Mouse (Mus musculus) retina, embryonic 14.5 days (tissue): ENCODE results near the gene Rbm15.
A peak's percentile ranks its signal among the peaks of the same experiment; 100 is the strongest.

Source experiments
- DNase-seq: peaks from one replicate; pipeline ENCODE4 v3.0.0-alpha.2; 2015; ENCODE audit warnings: low spot score

Gene Rbm15

GRCm38 (mm10) chr3:107333381-107334201 is at the start of gene Rbm15:
Gene Rbm15, minus strand, starts transcription at chr3:107333673.
- DNase-seq = peak; percentile 99

DNA sequence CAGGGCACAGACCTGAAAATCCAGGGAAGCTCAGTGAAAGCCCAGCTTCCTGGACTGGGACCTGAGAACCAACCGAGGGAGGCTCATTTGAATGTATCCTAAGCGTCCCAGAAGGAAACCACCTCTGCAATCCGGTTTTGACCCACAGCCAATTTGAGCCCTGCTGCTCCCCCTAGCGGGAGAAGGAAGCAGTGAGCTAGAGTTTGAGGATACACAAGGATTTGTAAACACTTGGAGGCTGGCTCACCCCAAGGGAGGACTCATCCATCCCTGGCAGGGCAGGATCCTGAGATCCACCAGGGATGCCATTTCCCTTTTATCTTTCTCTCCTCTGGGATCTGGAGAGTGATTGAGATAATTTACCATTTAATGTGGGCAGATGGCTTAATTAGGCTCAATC is 45.9 kb upstream of the Rbm15 start:
- peak; percentile 76 for DNase-seq

- DNase-seq = no peak
Measured at GRCm38 (mm10) chr3:107378626-107379025, 45.2 kb upstream of the Rbm15 start.

DNA sequence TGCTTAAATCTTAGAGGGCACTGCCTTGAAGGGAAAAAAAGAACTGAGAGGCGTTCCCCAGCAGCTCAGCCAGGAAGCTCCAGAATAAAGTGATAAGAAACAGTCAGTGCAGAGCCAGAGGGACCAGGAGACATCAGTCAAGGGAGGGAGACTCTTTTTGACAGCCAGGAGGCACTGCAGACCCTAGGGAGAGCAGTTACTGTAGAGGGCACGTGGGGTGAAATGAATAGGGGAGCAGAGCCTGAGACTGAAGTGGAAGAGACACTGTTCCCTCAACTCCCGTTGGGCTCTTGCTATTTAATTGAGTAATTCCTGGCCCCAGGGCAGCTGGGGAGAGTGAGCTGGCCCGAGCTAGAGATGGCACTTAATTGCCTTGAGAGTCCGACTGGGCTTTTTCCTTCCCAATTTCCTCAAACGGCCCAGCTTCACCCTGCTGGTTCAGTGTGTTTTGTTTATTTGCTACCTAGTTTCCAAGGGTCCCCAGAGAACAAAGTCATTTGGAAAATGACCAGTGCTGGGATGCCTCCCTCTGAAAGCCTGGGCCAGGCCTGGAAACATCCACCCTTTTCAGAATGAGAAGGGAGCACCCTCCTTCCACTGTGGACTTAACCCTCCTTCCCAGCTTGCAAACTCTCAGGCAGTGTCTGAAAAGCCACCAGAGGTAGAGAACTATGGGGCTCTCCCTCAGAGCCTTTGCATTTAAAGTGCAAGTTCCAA is 41.6 kb upstream of the Rbm15 start:
- DNase-seq = peak; percentile 34

- no peak for DNase-seq
Measured at GRCm38 (mm10) chr3:107369156-107369555, 35.7 kb upstream of the Rbm15 start.

GRCm38 (mm10) chr3:107367938-107368599 is 34.6 kb upstream of the Rbm15 start:
- DNase-seq = no peak

DNA sequence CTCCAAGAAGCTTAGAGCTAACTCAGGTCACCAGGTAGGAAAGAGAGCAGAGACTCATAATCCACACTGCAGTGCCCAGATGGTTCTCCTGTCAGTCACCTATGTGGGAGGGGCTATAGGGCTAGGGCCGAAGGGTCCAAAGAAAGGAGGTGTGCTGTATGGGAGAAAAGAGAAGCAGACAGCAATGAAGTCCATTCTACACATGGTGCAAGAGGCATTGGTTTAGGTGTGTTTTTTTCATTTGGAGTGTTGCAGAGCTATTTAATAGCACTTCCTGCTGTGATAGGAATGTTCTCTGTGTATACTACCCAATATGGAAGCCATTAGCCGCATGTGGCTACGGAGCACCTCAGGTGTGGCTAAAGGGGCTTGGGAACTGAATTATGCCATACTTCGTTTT is 31.9 kb upstream of the Rbm15 start:
- DNase-seq = no peak

- no peak for DNase-seq
Measured at GRCm38 (mm10) chr3:107363391-107363790, 29.9 kb upstream of the Rbm15 start.

DNA sequence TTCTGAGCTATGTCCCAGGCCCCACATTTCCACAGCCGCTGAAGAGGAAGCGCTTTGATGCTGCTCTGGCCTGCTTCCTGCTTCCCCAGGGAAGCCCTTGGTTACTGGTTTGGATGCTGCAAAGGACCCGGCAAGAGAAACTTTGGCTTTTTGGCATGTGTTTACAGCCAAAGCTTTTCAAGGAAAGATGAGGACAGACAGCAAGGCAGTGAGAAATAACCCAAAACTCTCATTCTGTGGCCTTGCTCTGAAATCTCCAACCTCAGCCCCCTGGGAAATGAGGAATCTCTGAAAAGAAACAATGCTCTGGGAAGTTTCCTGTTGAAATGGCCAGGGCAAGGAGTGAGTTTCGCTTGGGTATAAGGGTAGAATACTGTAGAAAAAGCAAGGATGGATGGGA is 26.9 kb upstream of the Rbm15 start:
- no peak for DNase-seq

GRCm38 (mm10) chr3:107357700-107358234 is 24.3 kb upstream of the Rbm15 start:
- no peak for DNase-seq

- peak; percentile 91 for DNase-seq
Measured at GRCm38 (mm10) chr3:107356964-107357441, 23.5 kb upstream of the Rbm15 start.

DNA sequence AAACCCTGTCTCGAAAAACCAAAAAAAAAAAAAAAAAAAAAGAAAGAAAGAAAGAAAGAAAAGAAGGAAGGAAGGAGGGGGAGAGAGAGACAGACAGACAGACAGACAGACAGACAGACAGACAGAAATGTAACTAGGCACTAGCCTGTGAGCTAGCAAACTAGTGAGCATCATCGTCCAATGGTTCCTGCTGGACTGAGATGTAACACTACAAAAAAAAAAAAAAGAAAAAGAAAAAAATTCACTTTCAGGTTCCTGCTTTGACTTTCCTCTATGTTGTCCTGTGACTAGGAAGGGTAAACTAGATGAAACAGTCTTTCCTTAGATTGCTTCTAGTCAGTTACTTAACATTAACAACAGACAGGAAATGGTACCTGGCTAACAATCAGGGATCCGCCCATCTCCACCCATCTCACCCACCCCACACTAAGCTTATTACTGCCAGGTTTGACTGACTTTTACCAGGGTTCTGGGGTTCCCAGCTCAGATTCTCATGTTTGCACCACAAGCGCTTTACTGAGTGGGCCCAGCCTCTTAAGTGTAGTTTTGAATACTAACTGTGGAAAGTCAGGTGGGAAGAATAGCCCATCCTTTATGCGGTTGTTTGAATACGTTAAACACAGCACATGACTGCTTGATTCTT is 22.3 kb upstream of the Rbm15 start:
- no peak for DNase-seq

- no peak for DNase-seq
Measured at GRCm38 (mm10) chr3:107351706-107352105, 18.2 kb upstream of the Rbm15 start.

DNA sequence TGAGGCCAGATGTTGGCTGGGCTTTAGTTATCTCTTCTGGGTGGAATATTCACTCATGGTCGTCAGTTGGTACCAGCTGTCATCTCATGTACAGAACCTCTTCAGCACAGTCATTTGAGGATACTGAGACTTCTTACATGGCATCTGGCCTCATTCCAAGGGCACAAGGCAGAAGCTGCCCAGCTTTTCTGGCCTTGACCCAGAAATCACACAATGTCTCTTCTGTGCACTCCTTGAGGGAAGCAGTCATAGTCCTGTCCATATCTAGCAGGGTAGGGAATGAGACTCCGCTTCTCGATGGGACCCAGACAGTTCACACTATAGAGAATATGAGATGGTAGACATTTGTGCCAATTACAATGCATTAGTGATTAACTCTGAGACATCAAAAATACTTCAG is 15.5 kb upstream of the Rbm15 start:
- no peak for DNase-seq

DNA sequence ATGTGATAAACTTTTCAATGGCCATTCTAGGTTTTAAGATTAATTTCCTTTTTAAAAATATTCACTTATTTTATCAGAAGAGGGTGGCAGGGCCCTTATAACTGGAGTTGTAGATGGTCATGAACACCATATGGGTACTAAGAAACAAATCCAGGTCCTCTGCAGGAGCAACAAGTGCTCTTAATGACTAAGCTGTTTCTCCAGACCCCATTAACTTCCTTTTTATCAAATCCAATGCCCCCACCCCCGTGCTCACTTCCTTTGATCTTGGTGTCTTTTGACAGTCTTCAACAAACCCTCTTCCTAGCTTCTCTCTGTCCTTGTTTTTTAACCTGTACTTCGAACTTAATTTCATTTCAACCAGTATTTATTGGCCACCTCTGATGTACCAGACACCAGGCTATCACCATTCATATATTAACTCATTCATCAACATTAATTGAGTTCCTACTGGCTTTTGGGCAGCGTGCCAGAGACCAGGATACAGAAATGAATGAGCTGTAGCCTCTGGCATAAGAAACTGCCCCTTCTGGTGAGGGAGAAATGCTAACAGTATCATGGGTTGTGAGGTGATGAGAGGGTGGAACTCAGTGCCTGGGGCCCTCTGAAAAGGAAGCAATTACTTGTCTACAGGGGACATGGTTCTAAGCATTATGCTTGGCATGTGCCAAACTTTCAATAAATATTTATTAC is 11.7 kb upstream of the Rbm15 start:
- DNase-seq = no peak

- DNase-seq = no peak
Measured at GRCm38 (mm10) chr3:107343971-107344370, 10.5 kb upstream of the Rbm15 start.

GRCm38 (mm10) chr3:107334202-107334934 is 895 bp upstream of the Rbm15 start:
- no peak for DNase-seq

- peak; percentile 100 for DNase-seq
Measured at GRCm38 (mm10) chr3:107332960-107333380, 503 bp downstream of the Rbm15 start.

DNA sequence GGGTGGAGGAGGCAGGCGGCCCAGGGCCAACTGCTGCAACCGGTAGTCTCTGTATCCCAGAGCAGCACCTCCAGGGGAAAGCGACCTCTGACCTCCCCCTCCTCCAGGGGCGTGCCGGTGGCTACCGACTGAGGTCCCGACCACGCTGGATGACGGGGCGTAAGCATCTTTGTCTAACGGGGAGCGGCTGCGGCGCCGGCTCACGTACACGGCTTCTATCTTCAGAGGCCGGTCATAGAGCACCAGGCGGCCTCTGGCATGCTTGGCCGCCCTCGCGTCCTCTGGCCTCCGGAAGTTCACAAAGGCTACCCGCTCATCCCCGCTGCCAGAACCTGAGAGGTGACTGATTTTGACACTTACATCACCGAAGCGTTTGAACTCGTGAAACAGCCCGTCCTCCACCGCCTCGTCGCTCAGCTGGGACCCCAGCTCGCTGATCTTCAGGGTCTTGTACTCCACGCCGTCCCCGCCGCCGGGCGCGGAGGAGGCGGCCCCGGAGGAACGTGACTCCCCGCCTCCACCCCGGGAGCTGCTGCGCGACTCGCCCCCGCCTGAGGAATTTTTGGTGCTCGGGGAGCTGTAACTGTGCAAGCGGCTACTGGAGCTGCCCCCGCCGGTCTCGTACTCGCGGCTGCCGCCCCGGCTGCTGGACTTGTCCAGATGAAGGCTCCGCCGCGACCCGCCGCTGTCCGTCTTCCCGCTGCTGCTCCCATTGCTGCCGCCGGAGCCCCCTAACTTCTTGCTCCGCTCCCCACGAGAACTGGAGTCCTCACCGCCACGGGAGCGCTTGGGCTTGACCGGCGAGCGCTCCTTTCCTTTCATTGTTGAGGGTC is 1.1 kb downstream of the Rbm15 start:
- DNase-seq = peak; percentile 38

GRCm38 (mm10) chr3:107331746-107332126 is 1.7 kb downstream of the Rbm15 start:
- no peak for DNase-seq
